Mouse (Mus musculus) ES-Bruce4 (cell line): Measurements from ENCODE around the gene Sox12. TPM values are rescaled to one million over a fixed set of nuclear protein-coding genes. Genes with fewer than 3 reads are reported as not detected.
"Not testable (repeated sequence)": the region's sequence is repeated elsewhere in the genome, so short reads cannot be mapped to it uniquely, and the experiment has no call there.

Source experiments
- H3K27ac ChIP-seq: 2 replicates; pipeline ENCODE4 v1.5.1; 2012; ENCODE audit warnings: low read length, inconsistent platforms; ENCODE audit not compliant: insufficient read depth
- H3K27me3 ChIP-seq: 2 replicates; pipeline ENCODE4 v1.6.1; 2012; ENCODE audit warnings: mild to moderate bottlenecking, low read length, inconsistent platforms; ENCODE audit not compliant: control insufficient read depth, poor library complexity, insufficient read depth, severe bottlenecking
- H3K36me3 ChIP-seq: 2 replicates; pipeline ENCODE4 v1.6.1; 2012; ENCODE audit warnings: inconsistent platforms, mild to moderate bottlenecking, low read length, moderate library complexity; ENCODE audit not compliant: control insufficient read depth, poor library complexity, insufficient read depth, severe bottlenecking
- H3K4me1 ChIP-seq: one replicate; pipeline ENCODE4 v1.8.1; 2011; ENCODE audit warnings: low read length; ENCODE audit not compliant: control insufficient read depth, insufficient read depth
- H3K4me3 ChIP-seq: 2 replicates; pipeline ENCODE4 v1.5.1; 2011; ENCODE audit warnings: low read depth, mild to moderate bottlenecking, low read length
- H3K9ac ChIP-seq: 2 replicates; pipeline ENCODE4 v1.6.1; 2012; ENCODE audit warnings: low read depth, mild to moderate bottlenecking, inconsistent platforms; ENCODE audit not compliant: poor library complexity, severe bottlenecking
- H3K9me3 ChIP-seq: replicated peaks from 2 replicates; pipeline ENCODE4 v1.6.1; 2012; ENCODE audit warnings: mild to moderate bottlenecking, low read length, inconsistent platforms; ENCODE audit not compliant: control insufficient read depth, poor library complexity, insufficient read depth, severe bottlenecking
- CTCF ChIP-seq: IDR thresholded peaks from one replicate; pipeline ENCODE4 v1.8.1; 2011; ENCODE audit warnings: low read depth, low read length
- EP300 ChIP-seq: IDR thresholded peaks from 2 replicates; pipeline ENCODE4 v1.6.1; 2011; ENCODE audit warnings: low read depth, low read length; ENCODE audit not compliant: insufficient read depth
- POLR2A ChIP-seq: IDR thresholded peaks from one replicate; pipeline ENCODE4 v1.8.1; 2011; ENCODE audit warnings: low read length; ENCODE audit not compliant: insufficient read depth
- polyA plus RNA-seq: library from polyadenylated mRNA; stranded (reverse); fragments of >200 nt; gene quantifications from 2 replicates; pipeline ENCODE4 v1.2.4, GENCODE M21; 2011; ENCODE audit warnings: low read depth; ENCODE audit not compliant: missing spikeins, insufficient read depth, insufficient read length

Sox12 gene
- polyA plus RNA-seq, 1 experiment: 27.5 TPM

- Histone ChIP-seq H3K36me3 (no peaks in the 10 kb centered on the region), H3K4me3 (no peak overlapping the region), H3K27ac (no peak overlapping the region), H3K27me3 (no peaks in the 10 kb centered on the region), H3K9ac (no peak overlapping the region), H3K9me3 (no peaks in the 10 kb centered on the region), H3K4me1 (peaks cover 1% of the 10 kb centered on the region)
- TF ChIP-seq POLR2A (no peak), CTCF (no peak), EP300 (no peak)
Measured at GRCm38 (mm10) chr2:152359616-152360015, 38.2 kb downstream of the Sox12 start.

DNA sequence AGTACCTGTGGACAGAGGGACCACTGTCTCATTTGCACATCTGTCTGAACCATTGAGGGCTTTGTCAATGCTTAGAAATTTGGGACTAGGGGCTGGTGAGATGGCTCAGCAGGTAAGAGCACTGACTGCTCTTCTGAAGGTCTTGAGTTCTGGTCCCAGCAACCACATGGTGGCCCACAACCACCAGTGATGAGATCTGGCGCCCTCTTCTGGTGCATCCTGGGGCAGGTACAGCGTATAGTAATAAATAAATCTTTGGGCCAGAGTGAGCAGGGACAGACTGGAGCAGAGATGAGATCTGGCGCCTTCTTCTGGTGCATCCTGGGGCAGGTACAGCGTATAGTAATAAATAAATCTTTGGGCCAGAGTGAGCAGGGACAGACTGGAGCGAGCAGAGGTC, 38.9 kb downstream of the Sox12 start:
- not testable (repeated sequence) for H3K36me3 ChIP-seq, H3K4me1 ChIP-seq, H3K27me3 ChIP-seq, H3K4me3 ChIP-seq, H3K9me3 ChIP-seq, H3K9ac ChIP-seq, H3K27ac ChIP-seq
- TF ChIP-seq CTCF: peak; percentile 59

DNA sequence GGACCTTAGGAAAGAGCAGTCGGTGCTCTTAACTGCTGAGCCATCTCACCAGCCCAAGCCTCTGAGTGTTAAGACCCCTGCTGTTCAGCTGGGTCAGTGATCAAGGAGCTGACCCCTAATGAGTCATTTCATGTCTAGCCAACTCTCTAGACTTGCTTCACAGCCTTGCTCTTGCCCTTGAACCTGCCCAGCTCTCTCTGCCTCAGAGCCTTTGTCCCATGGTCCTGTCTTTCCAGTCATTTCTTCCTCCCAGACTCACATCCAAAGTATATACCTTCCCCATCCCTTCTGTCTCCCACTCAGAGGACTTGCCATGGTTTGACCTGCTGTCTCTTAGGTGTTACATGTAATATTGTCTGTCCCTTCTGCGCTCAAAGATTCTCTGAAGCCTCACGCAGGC, 40.6 kb downstream of the Sox12 start:
- peak overlapping the region; percentile 34; the same call in 1 of the 2 replicates for H3K27ac ChIP-seq
- H3K4me3 ChIP-seq: no peak overlapping the region
- no peaks in the 10 kb centered on the region for H3K36me3 ChIP-seq
- TF ChIP-seq POLR2A: no peak
- no peak for TF ChIP-seq EP300
- no peak for TF ChIP-seq CTCF
- H3K27me3 ChIP-seq: no peaks in the 10 kb centered on the region
- H3K4me1 ChIP-seq: peaks cover 1% of the 10 kb centered on the region
- no peak overlapping the region for H3K9ac ChIP-seq
- no peaks in the 10 kb centered on the region for H3K9me3 ChIP-seq

GRCm38 (mm10) chr2:152349842-152350540, 47.9 kb downstream of the Sox12 start:
- H3K27me3 ChIP-seq: no peaks in the 10 kb centered on the region
- peak overlapping the region; percentile 59 for H3K9ac ChIP-seq
- H3K27ac ChIP-seq: peak overlapping the region; percentile 95
- TF ChIP-seq EP300 (peak; percentile 93), CTCF (no peak)
- H3K4me3 ChIP-seq: peak overlapping the region; percentile 48
- H3K36me3 ChIP-seq: no peaks in the 10 kb centered on the region
- H3K4me1 ChIP-seq: no peaks in the 10 kb centered on the region
- H3K9me3 ChIP-seq: no peaks in the 10 kb centered on the region

DNA sequence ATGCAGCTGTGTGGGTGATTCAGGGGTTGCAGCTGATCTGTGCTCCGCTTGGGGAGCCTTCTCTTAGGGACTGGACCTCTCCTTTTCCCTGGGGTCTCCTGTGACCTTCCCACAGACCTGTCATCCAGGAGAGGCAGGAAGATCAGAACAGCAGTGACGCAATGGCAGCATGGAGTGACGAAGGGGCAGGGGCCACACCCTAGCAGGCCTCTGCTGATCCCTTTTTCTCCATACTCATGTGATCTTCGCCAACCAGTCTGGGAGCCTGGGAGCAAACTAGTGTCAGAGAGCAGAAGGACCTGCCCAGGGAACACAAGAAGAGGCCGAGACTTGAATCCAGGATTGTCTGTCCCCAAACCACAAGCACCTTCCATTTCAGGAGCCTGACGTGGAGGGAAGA, 48.7 kb downstream of the Sox12 start:
- H3K27ac ChIP-seq: peak overlapping the region; percentile 95
- no peak for TF ChIP-seq POLR2A
- TF ChIP-seq EP300: peak; percentile 75; the same call in 1 of the 2 replicates
- H3K27me3 ChIP-seq: no peaks in the 10 kb centered on the region
- H3K36me3 ChIP-seq: no peaks in the 10 kb centered on the region
- H3K4me3 ChIP-seq: peak overlapping the region; percentile 32
- peak overlapping the region; percentile 59 for H3K9ac ChIP-seq
- no peaks in the 10 kb centered on the region for H3K4me1 ChIP-seq
- no peaks in the 10 kb centered on the region for H3K9me3 ChIP-seq

GRCm38 (mm10) chr2:152347722-152348121, 50.1 kb downstream of the Sox12 start:
- H3K9ac ChIP-seq: no peak overlapping the region; the same call in 1 of the 2 replicates
- H3K9me3 ChIP-seq: no peaks in the 10 kb centered on the region
- no peaks in the 10 kb centered on the region for H3K27me3 ChIP-seq
- H3K4me1 ChIP-seq: no peaks in the 10 kb centered on the region
- TF ChIP-seq POLR2A: no peak
- no peak for TF ChIP-seq CTCF
- TF ChIP-seq EP300: no peak
- no peaks in the 10 kb centered on the region for H3K36me3 ChIP-seq
- peak overlapping the region; percentile 42 for H3K27ac ChIP-seq
- H3K4me3 ChIP-seq: no peak overlapping the region
